Mouse (Mus musculus): ENCODE data around the gene Kif11.
A peak's percentile ranks its signal among the peaks of the same experiment; 100 is the strongest.

The Kif11 gene

GRCm38 (mm10) chr19:37375755-37376615 is at the start of gene Kif11:
Gene Kif11, plus strand, starts transcription at chr19:37376403.
- ATAC-seq (ENCODE audit: low TSS enrichment) = peak; percentile 100

- ATAC-seq (ENCODE audit: low TSS enrichment) = no peak
Measured at GRCm38 (mm10) chr19:37327216-37327615, 49.0 kb upstream of the Kif11 start.

- ATAC-seq (ENCODE audit: low TSS enrichment) = no peak
Measured at GRCm38 (mm10) chr19:37332726-37333125, 43.5 kb upstream of the Kif11 start.

GRCm38 (mm10) chr19:37333357-37333756 is 42.8 kb upstream of the Kif11 start:
- ATAC-seq (ENCODE audit: low TSS enrichment) = no peak

GRCm38 (mm10) chr19:37335392-37335791 is 40.8 kb upstream of the Kif11 start:
- ATAC-seq (ENCODE audit: low TSS enrichment) = no peak

GRCm38 (mm10) chr19:37337752-37338151 is 38.5 kb upstream of the Kif11 start, which contains the start of gene Ide:
Gene Ide, minus strand, starts transcription at chr19:37337852.
- ATAC-seq (ENCODE audit: low TSS enrichment) = peak; percentile 39; the same call in 1 of the 2 replicates

GRCm38 (mm10) chr19:37340495-37340894 is 35.7 kb upstream of the Kif11 start:
- no peak for ATAC-seq (ENCODE audit: low TSS enrichment)

- ATAC-seq (ENCODE audit: low TSS enrichment) = no peak
Measured at GRCm38 (mm10) chr19:37340931-37341330, 35.3 kb upstream of the Kif11 start.

GRCm38 (mm10) chr19:37343899-37344298 is 32.3 kb upstream of the Kif11 start:
- ATAC-seq (ENCODE audit: low TSS enrichment) = no peak

- ATAC-seq (ENCODE audit: low TSS enrichment) = no peak
Measured at GRCm38 (mm10) chr19:37346258-37346657, 29.9 kb upstream of the Kif11 start.

- no peak for ATAC-seq (ENCODE audit: low TSS enrichment)
Measured at GRCm38 (mm10) chr19:37348331-37348730, 27.9 kb upstream of the Kif11 start.

- no peak for ATAC-seq (ENCODE audit: low TSS enrichment)
Measured at GRCm38 (mm10) chr19:37348952-37349351, 27.3 kb upstream of the Kif11 start.

- ATAC-seq (ENCODE audit: low TSS enrichment) = no peak
Measured at GRCm38 (mm10) chr19:37352756-37353155, 23.4 kb upstream of the Kif11 start.

GRCm38 (mm10) chr19:37353331-37353730 is 22.9 kb upstream of the Kif11 start:
- no peak for ATAC-seq (ENCODE audit: low TSS enrichment)

- ATAC-seq (ENCODE audit: low TSS enrichment) = no peak
Measured at GRCm38 (mm10) chr19:37360044-37360443, 16.2 kb upstream of the Kif11 start.

- no peak for ATAC-seq (ENCODE audit: low TSS enrichment)
Measured at GRCm38 (mm10) chr19:37362545-37362944, 13.7 kb upstream of the Kif11 start.

GRCm38 (mm10) chr19:37363128-37363939 is 12.9 kb upstream of the Kif11 start:
- ATAC-seq (ENCODE audit: low TSS enrichment) = no peak

- no peak for ATAC-seq (ENCODE audit: low TSS enrichment)
Measured at GRCm38 (mm10) chr19:37368990-37369389, 7.2 kb upstream of the Kif11 start.

- ATAC-seq (ENCODE audit: low TSS enrichment) = no peak
Measured at GRCm38 (mm10) chr19:37369921-37370320, 6.3 kb upstream of the Kif11 start.

- no peak for ATAC-seq (ENCODE audit: low TSS enrichment)
Measured at GRCm38 (mm10) chr19:37370356-37370755, 5.8 kb upstream of the Kif11 start.

GRCm38 (mm10) chr19:37374941-37375754 is 1.1 kb upstream of the Kif11 start:
- ATAC-seq (ENCODE audit: low TSS enrichment) = peak; percentile 1; the same call in 1 of the 2 replicates

GRCm38 (mm10) chr19:37376841-37377240 is 638 bp downstream of the Kif11 start:
- no peak for ATAC-seq (ENCODE audit: low TSS enrichment)
